Mouse (Mus musculus): Measurements from ENCODE around the gene Creb3l4. TPM values are rescaled to one million over a fixed set of nuclear protein-coding genes. Genes with fewer than 3 reads are reported as not detected.
"Not testable (repeated sequence)": the region's sequence is repeated elsewhere in the genome, so short reads cannot be mapped to it uniquely, and the experiment has no call there.

The Creb3l4 gene
- polyA plus RNA-seq, 1 experiment from 2014 or later = 5.8 TPM

GRCm38 (mm10) chr3:90256731-90257530, 13.6 kb upstream of the Creb3l4 start:
- Histone ChIP-seq H3K9me3 (no peaks in the 10 kb centered on the region), H3K4me1 (peaks cover 24% of the 10 kb centered on the region), H3K36me3 (replicated peaks) (peaks cover 60% of the 10 kb centered on the region), H3K27me3 (ENCODE audit: poor library complexity, severe bottlenecking) (no peaks in the 10 kb centered on the region), H3K27ac (no peak overlapping the region), H3K4me3 (no peak overlapping the region)
- 94% methylated on average over 19 of the region's 19 CpGs for WGBS
- no peak for DNase-seq (ENCODE audit: extremely low spot score, low spot score)

- peak overlapping the region; percentile 76 for H3K4me3 ChIP-seq
- 93% methylated on average over 14 of the region's 14 CpGs for WGBS
- H3K27me3 ChIP-seq (ENCODE audit: poor library complexity, severe bottlenecking) = no peaks in the 10 kb centered on the region
- peaks cover 59% of the 10 kb centered on the region for H3K36me3 ChIP-seq (replicated peaks)
- peaks cover 24% of the 10 kb centered on the region for H3K4me1 ChIP-seq
- no peak overlapping the region for H3K27ac ChIP-seq
- no peak for DNase-seq (ENCODE audit: extremely low spot score, low spot score)
- no peaks in the 10 kb centered on the region for H3K9me3 ChIP-seq
Measured at GRCm38 (mm10) chr3:90255784-90256353, 12.6 kb upstream of the Creb3l4 start.

GRCm38 (mm10) chr3:90255194-90255565, 11.9 kb upstream of the Creb3l4 start:
- Histone ChIP-seq H3K4me1 (peaks cover 27% of the 10 kb centered on the region), H3K4me3 (peak overlapping the region; percentile 76), H3K27ac (peak overlapping the region; percentile 86), H3K36me3 (replicated peaks) (peaks cover 59% of the 10 kb centered on the region), H3K9me3 (no peaks in the 10 kb centered on the region), H3K27me3 (ENCODE audit: poor library complexity, severe bottlenecking) (no peaks in the 10 kb centered on the region)
- 31% methylated on average over 2 of the region's 2 CpGs for WGBS
- DNase-seq (ENCODE audit: extremely low spot score, low spot score) = no peak

- Histone ChIP-seq H3K4me3 (peak overlapping the region; percentile 76), H3K36me3 (replicated peaks) (peaks cover 59% of the 10 kb centered on the region), H3K9me3 (no peaks in the 10 kb centered on the region), H3K27ac (peak overlapping the region; percentile 86), H3K4me1 (peaks cover 27% of the 10 kb centered on the region), H3K27me3 (ENCODE audit: poor library complexity, severe bottlenecking) (no peaks in the 10 kb centered on the region)
- peak; percentile 44 for DNase-seq (ENCODE audit: extremely low spot score, low spot score)
- 1% methylated on average over 41 of the region's 41 CpGs for WGBS
Measured at GRCm38 (mm10) chr3:90254419-90255193, 11.3 kb upstream of the Creb3l4 start.

GRCm38 (mm10) chr3:90253653-90254418, 10.5 kb upstream of the Creb3l4 start, which contains the start of gene Crtc2:
Gene Crtc2 (plus strand): TSS chr3:90254163.
- Histone ChIP-seq H3K36me3 (replicated peaks) (peaks cover 55% of the 10 kb centered on the region), H3K9me3 (no peaks in the 10 kb centered on the region), H3K27me3 (ENCODE audit: poor library complexity, severe bottlenecking) (no peaks in the 10 kb centered on the region), H3K4me3 (peak within 1 kb of the TSS; percentile 76), H3K27ac (peak within 1 kb of the TSS; percentile 86), H3K4me1 (peaks cover 35% of the 10 kb centered on the region)
- DNase-seq (ENCODE audit: extremely low spot score, low spot score) = peak; percentile 96
- 2% methylated on average over 38 of the region's 40 CpGs for WGBS

- DNase-seq (ENCODE audit: extremely low spot score, low spot score); H3K9me3 ChIP-seq; H3K27ac ChIP-seq; H3K27me3 ChIP-seq (ENCODE audit: poor library complexity, severe bottlenecking): not testable (repeated sequence)
- H3K4me1 ChIP-seq = peaks cover 42% of the 10 kb centered on the region
- H3K36me3 ChIP-seq (replicated peaks) = peaks cover 48% of the 10 kb centered on the region
- 77% methylated on average over 1 of the region's 1 CpGs for WGBS
- peak overlapping the region; percentile 76; the same call in 1 of the 2 replicates for H3K4me3 ChIP-seq
Measured at GRCm38 (mm10) chr3:90253174-90253573, 9.9 kb upstream of the Creb3l4 start.

GRCm38 (mm10) chr3:90252659-90253058, 9.3 kb upstream of the Creb3l4 start:
- H3K9me3 ChIP-seq; H3K4me3 ChIP-seq; DNase-seq (ENCODE audit: extremely low spot score, low spot score); H3K27ac ChIP-seq; H3K27me3 ChIP-seq (ENCODE audit: poor library complexity, severe bottlenecking): not testable (repeated sequence)
- Histone ChIP-seq H3K4me1 (peaks cover 47% of the 10 kb centered on the region), H3K36me3 (replicated peaks) (peaks cover 43% of the 10 kb centered on the region)
- 87% methylated on average over 2 of the region's 2 CpGs for whole genome bisulfite sequencing

GRCm38 (mm10) chr3:90251731-90252226, 8.5 kb upstream of the Creb3l4 start:
- 95% methylated on average over 11 of the region's 12 CpGs for WGBS
- not testable (repeated sequence) for DNase-seq (ENCODE audit: extremely low spot score, low spot score); H3K27me3 ChIP-seq (ENCODE audit: poor library complexity, severe bottlenecking); H3K4me3 ChIP-seq; H3K27ac ChIP-seq; H3K9me3 ChIP-seq
- Histone ChIP-seq H3K4me1 (peaks cover 51% of the 10 kb centered on the region), H3K36me3 (replicated peaks) (peaks cover 34% of the 10 kb centered on the region)

- no peak overlapping the region for H3K27ac ChIP-seq
- WGBS = 88% methylated on average over 6 of the region's 6 CpGs
- no peak for DNase-seq (ENCODE audit: extremely low spot score, low spot score)
- peaks cover 45% of the 10 kb centered on the region for H3K4me1 ChIP-seq
- no peaks in the 10 kb centered on the region for H3K27me3 ChIP-seq (ENCODE audit: poor library complexity, severe bottlenecking)
- H3K36me3 ChIP-seq (replicated peaks) = peaks cover 28% of the 10 kb centered on the region
- no peaks in the 10 kb centered on the region for H3K9me3 ChIP-seq
- no peak overlapping the region for H3K4me3 ChIP-seq
Measured at GRCm38 (mm10) chr3:90250791-90251190, 7.5 kb upstream of the Creb3l4 start.

GRCm38 (mm10) chr3:90248746-90249100, 5.4 kb upstream of the Creb3l4 start:
- 11% methylated on average over 10 of the region's 10 CpGs for WGBS
- peaks cover 28% of the 10 kb centered on the region for H3K36me3 ChIP-seq (replicated peaks)
- H3K27ac ChIP-seq = peak overlapping the region; percentile 94
- H3K27me3 ChIP-seq (ENCODE audit: poor library complexity, severe bottlenecking) = no peaks in the 10 kb centered on the region
- H3K4me3 ChIP-seq = peak overlapping the region; percentile 77
- no peaks in the 10 kb centered on the region for H3K9me3 ChIP-seq
- no peak for DNase-seq (ENCODE audit: extremely low spot score, low spot score)
- H3K4me1 ChIP-seq = peaks cover 35% of the 10 kb centered on the region

GRCm38 (mm10) chr3:90247960-90248745, 4.8 kb upstream of the Creb3l4 start, which contains the start of gene Slc39a1:
Gene Slc39a1 (plus strand): TSS chr3:90248172.
- peaks cover 37% of the 10 kb centered on the region for H3K4me1 ChIP-seq
- peak within 1 kb of the TSS; percentile 94 for H3K27ac ChIP-seq
- H3K9me3 ChIP-seq = no peaks in the 10 kb centered on the region
- H3K4me3 ChIP-seq = peak within 1 kb of the TSS; percentile 77
- under 1% methylated on average over 44 of the region's 44 CpGs for WGBS
- DNase-seq (ENCODE audit: extremely low spot score, low spot score) = peak; percentile 94
- H3K27me3 ChIP-seq (ENCODE audit: poor library complexity, severe bottlenecking) = no peaks in the 10 kb centered on the region
- peaks cover 28% of the 10 kb centered on the region for H3K36me3 ChIP-seq (replicated peaks)

Data from forebrain, embryonic 10.5 days (tissue).